Mouse (Mus musculus) Patski (cell line): ENCODE measurements around the gene Nup210l. TPM values are rescaled to one million over a fixed set of nuclear protein-coding genes. Genes with fewer than 3 reads are reported as not detected.

Experiments
- ATAC-seq: fragments of 100-300 bp; one replicate; pipeline ENCODE4 v1.8.0; 2021
- CTCF ChIA-PET: fragments of 350-600 bp; sonication (Branson Sonifier 250); formaldehyde crosslinking; loops from one replicate; lab custom pipeline; 2022; ENCODE audit warnings: inconsistent platforms; lab: Charles Lee
- POLR2A ChIA-PET: fragments of 350-600 bp; sonication (Branson Sonifier 250); formaldehyde crosslinking; loops from one replicate; lab custom pipeline; 2022; ENCODE audit warnings: antibody characterized with exemption, inconsistent platforms; lab: Charles Lee
- DNase-seq: peaks from one replicate; pipeline ENCODE4 v3.0.0-alpha.2; 2011; ENCODE audit warnings: low read depth, low spot score
- H3K27me3 ChIP-seq: fragments of 371-371 bp; one replicate; pipeline ENCODE4 v1.5.1; 2021
- CTCF ChIP-seq: fragments of 100-300 bp; IDR thresholded peaks from one replicate; pipeline ENCODE4 v1.5.1; 2021
- in situ Hi-C: fragments of 300-500 bp; cut with MboI; formaldehyde crosslinking; loops from 3 replicates; pipeline ENCODE4 v1.11.1; 2018; ENCODE audit warnings: low pct_unique_long_range_greater_than_20kb, mixed read lengths
- polyA plus RNA-seq: library from polyadenylated mRNA; unstranded; gene quantifications from one replicate; pipeline ENCODE4 v1.2.3, GENCODE M21; 2021

The Nup210l gene
- polyA plus RNA-seq, 1 experiment from 2014 or later, result 0.46 TPM

GRCm38 (mm10) chr3:90224331-90224730 is 120.4 kb downstream of the Nup210l start:
- ATAC-seq, result no peak
- no peak for TF ChIP-seq CTCF
- CTCF ChIA-PET, result interaction anchor here (1.3 kb wide), 1 partner anchor 15 kb away, joined by 3 read pairs; no protein-coding TSS in a partner anchor
- no peaks in the 10 kb centered on the region for H3K27me3 ChIP-seq
- DNase-seq, result no peak
- POLR2A ChIA-PET, result no interaction called here
- in situ Hi-C loops, result loop anchor here (5.0 kb wide), 2 partner anchors 33 to 148 kb away; no protein-coding TSS in a partner anchor

- peak; percentile 2 for ATAC-seq
- TF ChIP-seq CTCF, result no peak
- DNase-seq, result no peak
- POLR2A ChIA-PET, result interaction anchor here (1.7 to 2.5 kb wide), 2 partner anchors 11 to 17 kb away, joined by 9 to 18 read pairs; partner anchors contain the start of gene Slc39a1
- H3K27me3 ChIP-seq, result no peaks in the 10 kb centered on the region
- CTCF ChIA-PET, result interaction anchor here (1.0 to 2.2 kb wide), 7 partner anchors 9 to 154 kb away, joined by 3 to 9 read pairs (median 5); partner anchors contain the start of gene Slc39a1
- in situ Hi-C loops, result no loop called here
Observed at GRCm38 (mm10) chr3:90231075-90231474, 127.1 kb downstream of the Nup210l start.

- ATAC-seq (peak; percentile 99), DNase-seq (peak; percentile 94)
- CTCF ChIA-PET, result interaction anchor here (0.9 to 2.2 kb wide), 8 partner anchors 10 to 154 kb away, joined by 3 to 9 read pairs (median 4); partner anchors contain the start of genes Rab13, Rps27 and Slc39a1
- no peak for TF ChIP-seq CTCF
- POLR2A ChIA-PET, result interaction anchor here (1.7 to 2.5 kb wide), 2 partner anchors 12 to 16 kb away, joined by 9 to 18 read pairs; partner anchors contain the start of gene Slc39a1
- H3K27me3 ChIP-seq, result no peaks in the 10 kb centered on the region
- in situ Hi-C loops, result no loop called here
Observed at GRCm38 (mm10) chr3:90231507-90232333, 127.8 kb downstream of the Nup210l start, which contains the start of gene Jtb. TSS of gene Jtb (plus strand) at chr3:90231597.

- CTCF ChIA-PET, result no interaction called here
Observed at GRCm38 (mm10) chr3:90241251-90241650, 137.3 kb downstream of the Nup210l start.

GRCm38 (mm10) chr3:90241669-90242358 is 137.9 kb downstream of the Nup210l start:
- no peak for ATAC-seq
- no peaks in the 10 kb centered on the region for H3K27me3 ChIP-seq
- no peak for DNase-seq
- no peak for TF ChIP-seq CTCF
- in situ Hi-C loops, result no loop called here
- CTCF ChIA-PET, result no interaction called here
- POLR2A ChIA-PET, result no interaction called here

More at GRCm38 (mm10) chr3:90241251-90241650, 137.3 kb downstream of the Nup210l start:
- in situ Hi-C loops, result no loop called here
- POLR2A ChIA-PET, result no interaction called here
- ATAC-seq (no peak), DNase-seq (no peak)
- H3K27me3 ChIP-seq, result no peaks in the 10 kb centered on the region
- no peak for TF ChIP-seq CTCF

- no peak for TF ChIP-seq CTCF
- CTCF ChIA-PET, result interaction anchor here (1.2 to 2.4 kb wide), 2 partner anchors 12 to 36 kb away, joined by 3 to 9 read pairs; partner anchors contain the start of gene Jtb
Observed at GRCm38 (mm10) chr3:90242984-90243775, 139.2 kb downstream of the Nup210l start, which contains the start of gene Creb3l4. TSS of gene Creb3l4 (minus strand) at chr3:90243512.

GRCm38 (mm10) chr3:90245406-90245805 is 141.5 kb downstream of the Nup210l start:
- no peak for ATAC-seq
- ChIA-PET CTCF (interaction anchor here (1.1 to 2.4 kb wide), 4 partner anchors 14 to 179 kb away, joined by 3 to 9 read pairs (median 4); partner anchors contain the start of gene Jtb), POLR2A (interaction anchor here (1.1 kb wide), 1 partner anchor 8 kb away, joined by 4 read pairs; the partner anchor contains the start of gene Crtc2)
- no peak for TF ChIP-seq CTCF
- no peaks in the 10 kb centered on the region for H3K27me3 ChIP-seq
- DNase-seq, result no peak
- in situ Hi-C loops, result no loop called here

More at GRCm38 (mm10) chr3:90242984-90243775, 139.2 kb downstream of the Nup210l start, which contains the start of gene Creb3l4:
- no peaks in the 10 kb centered on the region for H3K27me3 ChIP-seq
- no peak for ATAC-seq
- in situ Hi-C loops, result no loop called here
- no peak for DNase-seq
- POLR2A ChIA-PET, result no interaction called here

- CTCF ChIA-PET, result interaction anchor here (1.1 to 2.5 kb wide), 6 partner anchors 10 to 32 kb away, joined by 3 to 7 read pairs (median 5); partner anchors contain the start of gene Jtb
Observed at GRCm38 (mm10) chr3:90247630-90247959, 143.7 kb downstream of the Nup210l start.

More at GRCm38 (mm10) chr3:90247630-90247959, 143.7 kb downstream of the Nup210l start:
- ATAC-seq (peak; percentile 8), DNase-seq (peak; percentile 46)
- POLR2A ChIA-PET, result interaction anchor here (0.7 to 3.4 kb wide), 11 partner anchors 9 to 86 kb away, joined by 3 to 18 read pairs (median 4); partner anchors contain the start of genes Dennd4b, Jtb, Rab13 and Rps27
- no peak for TF ChIP-seq CTCF
- in situ Hi-C loops, result no loop called here
- H3K27me3 ChIP-seq, result no peaks in the 10 kb centered on the region
